Mouse (Mus musculus) MEL-GATA-1-ER (cell line): ENCODE measurements around the gene Olfr385.

Experiments
- DNase-seq: peaks from one replicate; pipeline ENCODE4 v3.0.0-alpha.2; 2012; ENCODE audit warnings: low read depth; ENCODE audit errors: extremely low read depth

The Olfr385 gene

GRCm38 (mm10) chr11:73592908-73593307, at the start of gene Olfr385:
Gene Olfr385, minus strand, starts transcription at chr11:73593008.
- no peak for DNase-seq

DNA sequence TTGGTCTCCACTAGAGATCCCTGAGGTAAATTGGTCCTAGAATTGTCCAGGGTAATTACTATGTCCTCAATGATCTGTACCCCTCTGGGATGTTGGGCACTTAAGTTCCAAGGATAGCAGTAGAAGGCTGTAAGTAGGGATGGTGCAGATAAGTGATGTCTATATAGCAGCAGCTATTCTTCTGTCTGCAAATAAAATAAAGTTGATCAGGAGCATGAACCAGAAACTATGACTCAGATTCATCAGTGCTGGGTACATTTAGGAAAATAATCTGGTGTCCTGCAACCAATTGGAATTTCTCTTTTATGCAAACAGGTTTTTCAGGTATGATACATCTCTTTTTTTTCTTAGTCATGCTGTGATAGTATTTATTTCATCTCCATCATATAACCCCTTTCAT, 5.5 kb upstream of the Olfr385 start, which contains the start of gene Olfr384:
Gene Olfr384, plus strand, starts transcription at position 301 of the 400 bp plus-strand sequence.
- DNase-seq, result no peak

DNA sequence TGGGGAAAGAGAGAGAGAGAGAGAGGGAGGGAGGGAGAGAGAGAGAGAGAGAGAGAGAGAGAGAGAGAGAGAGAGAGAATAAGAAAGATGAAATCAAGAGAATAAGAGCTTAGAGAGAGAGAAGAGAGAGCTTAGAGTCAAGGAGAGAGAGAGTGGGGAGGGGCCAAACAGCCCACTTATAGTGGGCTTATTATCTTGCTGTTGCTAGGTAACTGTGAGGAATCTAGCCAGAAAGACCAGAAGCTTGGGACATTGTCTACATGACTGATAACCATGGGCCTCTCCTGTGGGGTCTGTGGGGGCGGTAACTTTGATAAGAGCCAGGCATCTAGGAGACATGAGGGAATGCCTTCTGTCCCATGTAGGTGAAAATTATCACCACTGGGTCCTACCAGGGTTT, 9.6 kb downstream of the Olfr385 start:
- peak; percentile 64 for DNase-seq

GRCm38 (mm10) chr11:73579871-73580270, 12.9 kb downstream of the Olfr385 start:
- DNase-seq, result no peak
